Mouse (Mus musculus) intestine, embryonic 16.5 days (tissue): Measurements from ENCODE around the gene Gm3880. TPM values are rescaled to one million over a fixed set of nuclear protein-coding genes. Genes with fewer than 3 reads are reported as not detected.
"Not testable (repeated sequence)": the region's sequence is repeated elsewhere in the genome, so short reads cannot be mapped to it uniquely, and the experiment has no call there.

ENCODE experiments used
- ATAC-seq: fragments of 200-750 bp; cut with Nextera tagmentation; 2 replicates; pipeline ENCODE4 v1.8.0; 2017; ENCODE audit warnings: moderate TSS enrichment, moderate library complexity
- H3K27ac ChIP-seq: fragments of 300-500 bp; sonication (generic); 2 replicates; pipeline ENCODE4 v1.5.1; 2014; ENCODE audit warnings: mild to moderate bottlenecking, low read length
- H3K27me3 ChIP-seq: fragments of 300-500 bp; sonication (generic); replicated peaks from 2 replicates; pipeline ENCODE4 v1.6.1; 2014; ENCODE audit warnings: low read length, control low read depth, mixed read lengths; ENCODE audit not compliant: control insufficient read depth, insufficient read depth
- H3K36me3 ChIP-seq: fragments of 300-500 bp; sonication (generic); 2 replicates; pipeline ENCODE4 v1.6.1; 2014; ENCODE audit warnings: low read length, control low read depth; ENCODE audit not compliant: control insufficient read depth, insufficient read depth
- H3K4me1 ChIP-seq: fragments of 300-500 bp; sonication (generic); 2 replicates; pipeline ENCODE4 v1.6.1; 2014; ENCODE audit warnings: low read length, control low read depth, mixed read lengths; ENCODE audit not compliant: control insufficient read depth, insufficient read depth
- H3K4me2 ChIP-seq: fragments of 300-500 bp; sonication (generic); 2 replicates; pipeline ENCODE4 v1.6.1; 2014; ENCODE audit warnings: low read depth, low read length, control low read depth
- H3K4me3 ChIP-seq: fragments of 300-500 bp; sonication (generic); 2 replicates; pipeline ENCODE4 v1.5.1; 2014; ENCODE audit warnings: mild to moderate bottlenecking, low read length
- H3K9ac ChIP-seq: fragments of 300-500 bp; sonication (generic); 2 replicates; pipeline ENCODE4 v1.6.1; 2014; ENCODE audit warnings: low read depth, low read length
- H3K9me3 ChIP-seq: fragments of 300-500 bp; sonication (generic); 2 replicates; pipeline ENCODE4 v1.6.1; 2016; ENCODE audit warnings: low read length, control low read depth; ENCODE audit not compliant: control insufficient read depth
- WGBS: fragments of 180-500 bp; shearing (Covaris S2); extraction: QIAGEN DNeasy Blood & Tissue Kit; methylation state at CpG from one replicate; pipeline ENCODE4 v1.1.7; 2014; 5-methylcytosine and 5-hydroxymethylcytosine counted together
- polyA plus RNA-seq: library from polyadenylated mRNA; unstranded; fragments of >200 nt; fragmentation: Nextera tagmentation; extraction: Ambion mirVana; gene quantifications from 2 replicates; pipeline ENCODE4 v1.2.1, GENCODE M21; 2015

Gm3880 gene
- polyA plus RNA-seq = not detected in 2 replicates

DNA sequence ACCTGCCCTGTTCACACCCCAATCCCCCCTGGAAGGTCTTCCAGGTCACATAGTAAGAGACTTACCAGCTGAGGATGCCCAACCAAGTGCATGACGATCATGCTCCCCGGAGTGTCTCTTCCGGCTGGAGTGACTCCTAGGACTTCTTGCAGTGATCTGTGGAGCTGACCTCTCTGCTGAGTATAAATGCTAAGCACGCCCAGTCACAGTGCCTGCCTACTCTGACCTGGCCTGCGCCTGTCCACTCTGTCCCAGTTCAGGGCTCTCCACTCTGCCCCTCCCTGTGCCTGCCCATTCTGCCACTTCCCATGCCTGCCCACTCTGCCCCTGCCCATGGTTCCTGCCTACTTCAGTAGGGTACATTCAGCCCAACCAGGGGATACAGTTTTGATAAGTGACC lies at the start of gene Gm3880:
TSS of gene Gm3880 (minus strand) at position 101 of the 400 bp plus-strand sequence.
- not testable (repeated sequence) for H3K9ac ChIP-seq, H3K27me3 ChIP-seq, H3K36me3 ChIP-seq, H3K9me3 ChIP-seq, H3K27ac ChIP-seq, H3K4me3 ChIP-seq, H3K4me2 ChIP-seq, H3K4me1 ChIP-seq, ATAC-seq
- 87% methylated on average over 5 of the region's 5 CpGs for WGBS

DNA sequence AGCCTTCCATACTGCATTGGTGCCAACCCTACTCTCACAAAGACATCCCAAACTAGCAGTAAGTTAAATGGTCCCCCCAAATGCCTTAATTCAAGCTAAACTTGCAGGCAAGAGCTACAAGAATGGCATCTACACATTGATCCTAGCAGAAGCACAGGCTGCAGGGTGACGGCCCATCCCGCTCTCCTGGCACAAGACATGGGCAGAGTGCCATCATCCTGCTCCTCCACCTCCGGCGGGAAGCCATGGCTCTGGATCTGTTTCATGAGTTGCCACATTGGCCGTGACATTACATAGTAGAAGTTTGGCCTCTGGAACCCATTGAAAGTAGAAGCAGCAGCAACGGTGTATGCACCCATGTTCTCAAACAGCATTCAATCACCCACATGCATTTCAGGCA lies 37.5 kb upstream of the Gm3880 start:
- H3K36me3 ChIP-seq, H3K4me1 ChIP-seq, H3K9ac ChIP-seq, ATAC-seq, H3K4me2 ChIP-seq, H3K9me3 ChIP-seq, H3K4me3 ChIP-seq, H3K27ac ChIP-seq, H3K27me3 ChIP-seq: not testable (repeated sequence)
- 96% methylated on average over 6 of the region's 6 CpGs for WGBS

- not testable (repeated sequence) for H3K4me1 ChIP-seq, H3K9ac ChIP-seq, H3K27me3 ChIP-seq, ATAC-seq, H3K4me2 ChIP-seq, H3K27ac ChIP-seq, H3K9me3 ChIP-seq, H3K36me3 ChIP-seq, H3K4me3 ChIP-seq
- 70% methylated on average over 7 of the region's 10 CpGs for WGBS
Observed at GRCm38 (mm10) chrX:102707535-102707934, 20.8 kb upstream of the Gm3880 start, which contains the start of the genes Gm9112 and Dmrtc1b. TSS of gene Gm9112 (minus strand) at chrX:102707635. TSS of gene Dmrtc1b (plus strand) at chrX:102707865.

DNA sequence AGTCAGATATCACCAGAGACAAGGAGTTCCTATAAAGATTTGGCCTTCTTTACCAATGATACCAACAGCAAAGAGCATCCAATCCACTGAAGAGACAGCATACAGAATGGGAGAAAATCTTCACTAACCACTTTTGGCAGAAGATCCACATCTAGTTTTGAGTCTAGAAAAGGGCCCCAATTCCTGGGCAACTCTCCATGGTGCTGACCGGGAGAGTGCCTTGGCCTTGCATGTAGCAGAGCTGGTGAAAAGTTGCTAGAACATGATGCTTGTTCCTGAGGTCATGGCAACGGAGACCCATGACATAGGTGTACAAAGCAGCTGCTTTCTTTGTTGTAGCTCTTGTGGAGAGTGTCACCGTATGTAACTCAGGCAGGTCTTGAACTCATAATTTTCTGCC lies 13.9 kb upstream of the Gm3880 start:
- 59% methylated on average over 3 of the region's 3 CpGs for WGBS

GRCm38 (mm10) chrX:102689252-102689651 lies 2.5 kb upstream of the Gm3880 start:
- not testable (repeated sequence) for H3K4me2 ChIP-seq, H3K27ac ChIP-seq, H3K9ac ChIP-seq, H3K27me3 ChIP-seq, H3K36me3 ChIP-seq, H3K4me1 ChIP-seq, H3K4me3 ChIP-seq, H3K9me3 ChIP-seq, ATAC-seq
- 22% methylated on average over 4 of the region's 4 CpGs for WGBS

More for the DNA sequence above, 13.9 kb upstream of the Gm3880 start:
- not testable (repeated sequence) for H3K9me3 ChIP-seq, H3K4me2 ChIP-seq, H3K36me3 ChIP-seq, H3K27ac ChIP-seq, ATAC-seq, H3K4me3 ChIP-seq, H3K27me3 ChIP-seq, H3K4me1 ChIP-seq, H3K9ac ChIP-seq

DNA sequence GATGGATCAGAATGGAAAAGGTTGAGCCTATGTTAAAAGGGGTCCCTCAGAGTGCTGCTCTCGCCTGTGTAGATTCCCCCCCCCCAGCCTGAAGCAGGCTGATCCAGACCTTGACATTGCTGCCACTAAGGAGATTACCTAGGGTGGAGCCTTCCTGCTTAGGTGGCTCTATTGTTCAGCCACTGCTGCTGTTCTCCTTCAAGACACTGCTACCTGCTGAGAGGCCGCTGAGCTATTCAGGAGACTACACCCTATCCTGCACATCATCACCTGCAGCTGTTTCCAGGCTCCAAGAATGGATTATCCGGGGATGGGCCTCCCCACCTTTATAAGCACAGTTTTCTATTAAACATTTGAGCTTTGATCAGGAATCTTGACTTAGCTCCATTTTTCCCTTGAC lies 2.1 kb downstream of the Gm3880 start:
- not testable (repeated sequence) for H3K9ac ChIP-seq, H3K36me3 ChIP-seq, H3K27ac ChIP-seq, H3K4me3 ChIP-seq, H3K4me1 ChIP-seq, H3K4me2 ChIP-seq, H3K9me3 ChIP-seq, H3K27me3 ChIP-seq, ATAC-seq
- WGBS = 60% methylated on average over 3 of the region's 3 CpGs

DNA sequence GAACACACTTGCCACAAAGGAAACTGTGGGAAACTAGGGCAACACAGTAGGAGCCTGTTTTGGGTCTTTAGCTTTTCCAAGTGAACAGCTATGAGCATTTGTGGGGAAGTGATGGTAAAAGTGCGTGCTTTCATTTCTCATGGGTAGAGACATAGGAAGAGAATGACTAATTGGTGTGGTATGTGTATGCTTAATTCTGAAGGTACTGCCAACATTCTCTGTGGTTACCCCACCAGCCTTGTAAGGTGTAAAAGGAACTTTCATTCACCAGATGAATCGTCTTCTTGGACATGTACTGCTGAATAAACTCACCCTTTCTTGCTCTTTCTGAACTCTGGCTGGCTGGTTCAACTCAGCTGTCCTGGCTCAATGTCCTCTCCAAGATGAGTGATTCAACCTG lies 20.1 kb downstream of the Gm3880 start:
- H3K4me1 ChIP-seq = no peaks in the 10 kb centered on the region
- 72% methylated on average over 2 of the region's 2 CpGs for WGBS
- no peak overlapping the region for H3K4me2 ChIP-seq
- H3K4me3 ChIP-seq = no peak overlapping the region
- H3K9me3 ChIP-seq = no peaks in the 10 kb centered on the region
- H3K9ac ChIP-seq = no peak overlapping the region
- no peak for ATAC-seq
- no peaks in the 10 kb centered on the region for H3K27me3 ChIP-seq
- no peak overlapping the region for H3K27ac ChIP-seq
- no peaks in the 10 kb centered on the region for H3K36me3 ChIP-seq

DNA sequence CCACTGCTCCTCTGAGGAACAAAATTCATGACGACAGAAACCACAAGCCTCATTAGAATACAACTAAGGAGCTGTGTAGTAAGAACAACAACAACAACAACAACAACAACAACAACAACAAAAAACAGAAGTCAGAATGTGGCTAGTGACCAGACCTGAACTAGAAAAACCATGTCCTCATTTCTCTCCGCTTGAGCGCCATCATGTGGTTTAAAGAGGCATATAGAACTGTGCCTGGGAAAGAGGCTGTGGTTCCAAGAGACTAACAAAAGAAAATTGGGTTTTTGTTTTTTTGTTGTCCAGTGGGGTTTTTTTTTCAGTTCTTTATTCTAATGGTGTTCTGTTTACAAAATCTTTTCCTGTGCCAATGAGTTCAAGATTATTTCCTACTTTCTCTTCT lies 26.1 kb downstream of the Gm3880 start:
- H3K9ac ChIP-seq = no peak overlapping the region
- H3K4me3 ChIP-seq = no peak overlapping the region
- H3K4me2 ChIP-seq = no peak overlapping the region
- no peak for ATAC-seq
- H3K36me3 ChIP-seq = no peaks in the 10 kb centered on the region
- no peak overlapping the region for H3K27ac ChIP-seq
- no peaks in the 10 kb centered on the region for H3K9me3 ChIP-seq
- H3K4me1 ChIP-seq = no peaks in the 10 kb centered on the region
- WGBS = 16% methylated on average over 3 of the region's 3 CpGs
- H3K27me3 ChIP-seq = no peaks in the 10 kb centered on the region; the same call in 1 of the 2 replicates

- Histone ChIP-seq H3K4me2 (no peak overlapping the region), H3K27ac (no peak overlapping the region), H3K9ac (no peak overlapping the region), H3K4me3 (no peak overlapping the region), H3K27me3 (no peaks in the 10 kb centered on the region; the same call in 1 of the 2 replicates), H3K4me1 (no peaks in the 10 kb centered on the region), H3K36me3 (no peaks in the 10 kb centered on the region), H3K9me3 (no peaks in the 10 kb centered on the region)
- no peak for ATAC-seq
- 100% methylated on average over 1 of the region's 1 CpGs for WGBS
Observed at GRCm38 (mm10) chrX:102645691-102646090, 41.1 kb downstream of the Gm3880 start.

GRCm38 (mm10) chrX:102645146-102645545 lies 41.6 kb downstream of the Gm3880 start:
- no peak for ATAC-seq
- 43% methylated on average over 6 of the region's 6 CpGs for WGBS
- H3K9ac ChIP-seq = no peak overlapping the region
- H3K27me3 ChIP-seq = no peaks in the 10 kb centered on the region; the same call in 1 of the 2 replicates
- peak overlapping the region; percentile 54 for H3K4me2 ChIP-seq
- H3K9me3 ChIP-seq = no peaks in the 10 kb centered on the region
- no peaks in the 10 kb centered on the region for H3K4me1 ChIP-seq
- peak overlapping the region; percentile 64 for H3K4me3 ChIP-seq
- H3K27ac ChIP-seq = no peak overlapping the region
- no peaks in the 10 kb centered on the region for H3K36me3 ChIP-seq
